Mouse (Mus musculus): ENCODE data around the gene Med1.

The Med1 gene

GRCm38 (mm10) chr11:98148551-98149301 lies 44.4 kb downstream of the Med1 start:
- peak; percentile 77 for DNase-seq

GRCm38 (mm10) chr11:98145856-98146255 lies 47.2 kb downstream of the Med1 start:
- no peak for DNase-seq

GRCm38 (mm10) chr11:98142545-98142944 lies 50.5 kb downstream of the Med1 start:
- DNase-seq = no peak

- no peak for DNase-seq
Measured at GRCm38 (mm10) chr11:98138894-98139293, 54.2 kb downstream of the Med1 start.

- no peak for DNase-seq
Measured at GRCm38 (mm10) chr11:98137836-98138235, 55.3 kb downstream of the Med1 start.

GRCm38 (mm10) chr11:98134951-98135350 lies 58.1 kb downstream of the Med1 start:
- DNase-seq = peak; percentile 18

- no peak for DNase-seq
Measured at GRCm38 (mm10) chr11:98123424-98123823, 69.7 kb downstream of the Med1 start.

- DNase-seq = no peak
Measured at GRCm38 (mm10) chr11:98114363-98114762, 78.7 kb downstream of the Med1 start.

- DNase-seq = peak; percentile 3
Measured at GRCm38 (mm10) chr11:98113504-98113903, 79.6 kb downstream of the Med1 start.

- DNase-seq = no peak
Measured at GRCm38 (mm10) chr11:98109706-98110105, 83.4 kb downstream of the Med1 start.
